Mouse (Mus musculus) erythroblast, embryonic 14.5 days (primary cell): ENCODE measurements around the gene Atg7. TPM values are rescaled to one million over a fixed set of nuclear protein-coding genes. Genes with fewer than 3 reads are reported as not detected.

Experiments
- H3K27me3 ChIP-seq: 2 replicates; pipeline ENCODE4 v1.6.1; 2012; ENCODE audit warnings: inconsistent platforms; ENCODE audit not compliant: control insufficient read depth
- H3K36me3 ChIP-seq: 2 replicates; pipeline ENCODE4 v1.6.1; 2012; ENCODE audit warnings: mild to moderate bottlenecking, inconsistent platforms; ENCODE audit not compliant: control insufficient read depth
- H3K4me1 ChIP-seq: 2 replicates; pipeline ENCODE4 v1.6.1; 2012; ENCODE audit warnings: inconsistent platforms; ENCODE audit not compliant: control insufficient read depth
- H3K4me3 ChIP-seq: replicated peaks from 2 replicates; pipeline ENCODE3; 2012; ENCODE audit warnings: moderate library complexity, mild to moderate bottlenecking, inconsistent platforms
- H3K9me3 ChIP-seq: 2 replicates; pipeline ENCODE4 v1.6.1; 2012; ENCODE audit warnings: low read length, inconsistent platforms, mixed read lengths; ENCODE audit not compliant: control insufficient read depth
- GATA1 ChIP-seq: IDR thresholded peaks from 2 replicates; pipeline ENCODE4 v1.6.1; 2012; ENCODE audit warnings: low read length, inconsistent platforms, mixed read lengths
- TAL1 ChIP-seq: IDR thresholded peaks from 3 replicates; pipeline ENCODE4 v1.6.1; 2012; ENCODE audit warnings: low read length, inconsistent platforms, mixed read lengths
- polyA plus RNA-seq: library from polyadenylated mRNA; stranded (reverse); fragments of >175 nt; gene quantifications from 2 replicates; pipeline ENCODE4 v1.2.3, GENCODE M21; 2012

Atg7 gene
- polyA plus RNA-seq, 1 experiment: 6.0 TPM

GRCm38 (mm10) chr6:114766314-114766713, 123.4 kb downstream of the Atg7 start:
- Histone ChIP-seq H3K9me3 (no peaks in the 10 kb centered on the region), H3K36me3 (no peaks in the 10 kb centered on the region), H3K4me1 (no peaks in the 10 kb centered on the region), H3K4me3 (no peak overlapping the region), H3K27me3 (no peaks in the 10 kb centered on the region)
- TF ChIP-seq GATA1 (no peak), TAL1 (no peak)

DNA sequence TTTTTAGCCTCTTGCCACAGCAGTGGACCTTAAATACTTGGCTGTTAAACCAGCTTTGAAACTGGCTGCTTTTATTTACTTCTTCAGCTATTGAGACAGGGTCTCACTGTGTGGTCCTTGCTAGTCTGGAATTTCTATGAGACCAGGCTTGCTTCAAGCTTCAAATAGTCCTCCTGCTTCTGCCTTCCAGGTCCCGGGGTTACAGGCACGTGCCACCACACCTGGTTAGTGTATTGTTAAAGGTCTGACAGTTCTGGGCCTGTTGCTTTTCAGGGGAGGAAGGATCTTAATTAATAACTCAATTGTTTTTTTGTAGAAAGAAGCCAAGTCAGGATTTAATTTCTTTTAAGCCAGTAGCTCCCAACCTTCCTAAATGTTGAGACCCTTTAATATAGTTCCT, 124.8 kb downstream of the Atg7 start:
- Histone ChIP-seq H3K4me3 (no peak overlapping the region), H3K9me3 (no peaks in the 10 kb centered on the region), H3K4me1 (no peaks in the 10 kb centered on the region), H3K36me3 (no peaks in the 10 kb centered on the region), H3K27me3 (no peaks in the 10 kb centered on the region)
- no peak for TF ChIP-seq GATA1
- no peak for TF ChIP-seq TAL1

DNA sequence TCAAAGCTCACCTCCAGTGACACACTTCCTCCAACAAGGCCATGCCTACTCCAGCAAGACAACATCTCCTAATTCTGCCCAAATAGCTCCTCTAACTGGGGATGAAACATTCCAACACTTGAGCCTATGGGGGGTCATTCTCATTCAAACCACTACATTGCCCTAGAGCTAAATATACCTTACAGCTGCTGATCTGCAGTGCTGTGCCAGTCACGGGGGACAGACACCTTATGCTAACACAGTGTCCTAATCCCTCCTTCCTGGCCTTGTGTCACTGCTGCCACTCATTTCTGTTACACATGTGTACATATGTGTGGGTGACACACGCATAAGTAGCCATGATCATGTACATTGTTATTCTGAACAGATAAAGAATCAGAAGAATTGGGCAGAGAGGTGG, 127.4 kb downstream of the Atg7 start:
- Histone ChIP-seq H3K4me3 (no peak overlapping the region), H3K9me3 (no peaks in the 10 kb centered on the region), H3K4me1 (no peaks in the 10 kb centered on the region), H3K27me3 (no peaks in the 10 kb centered on the region), H3K36me3 (no peaks in the 10 kb centered on the region)
- no peak for TF ChIP-seq TAL1
- no peak for TF ChIP-seq GATA1

GRCm38 (mm10) chr6:114771502-114771901, 128.6 kb downstream of the Atg7 start:
- no peak overlapping the region for H3K4me3 ChIP-seq
- TF ChIP-seq TAL1 (no peak), GATA1 (no peak)

DNA sequence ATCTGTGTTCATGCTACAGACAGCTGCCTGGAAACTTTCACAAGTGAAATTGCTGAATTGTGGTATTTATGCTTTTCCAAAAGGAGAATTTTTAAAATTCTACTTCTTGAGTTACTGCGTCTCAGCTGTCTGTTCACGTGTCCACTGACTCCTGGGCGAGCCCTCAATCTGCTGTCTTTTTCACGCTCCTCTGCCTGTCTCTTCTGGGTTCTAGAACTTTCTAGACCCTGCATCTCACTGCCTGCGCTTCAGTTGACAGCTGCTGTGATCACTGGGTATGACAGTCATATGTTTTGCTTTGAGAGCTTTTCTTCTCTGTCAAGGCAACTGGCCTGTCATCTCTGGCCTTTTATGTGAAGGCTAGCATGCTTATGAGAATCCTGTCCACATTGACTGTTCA, 132.3 kb downstream of the Atg7 start:
- no peaks in the 10 kb centered on the region for H3K4me1 ChIP-seq
- H3K36me3 ChIP-seq: no peaks in the 10 kb centered on the region
- TF ChIP-seq GATA1 (no peak), TAL1 (no peak)
- no peaks in the 10 kb centered on the region for H3K27me3 ChIP-seq
- no peaks in the 10 kb centered on the region for H3K9me3 ChIP-seq
- no peak overlapping the region for H3K4me3 ChIP-seq

More at GRCm38 (mm10) chr6:114771502-114771901, 128.6 kb downstream of the Atg7 start:
- Histone ChIP-seq H3K4me1 (no peaks in the 10 kb centered on the region), H3K27me3 (no peaks in the 10 kb centered on the region), H3K36me3 (no peaks in the 10 kb centered on the region), H3K9me3 (no peaks in the 10 kb centered on the region)

DNA sequence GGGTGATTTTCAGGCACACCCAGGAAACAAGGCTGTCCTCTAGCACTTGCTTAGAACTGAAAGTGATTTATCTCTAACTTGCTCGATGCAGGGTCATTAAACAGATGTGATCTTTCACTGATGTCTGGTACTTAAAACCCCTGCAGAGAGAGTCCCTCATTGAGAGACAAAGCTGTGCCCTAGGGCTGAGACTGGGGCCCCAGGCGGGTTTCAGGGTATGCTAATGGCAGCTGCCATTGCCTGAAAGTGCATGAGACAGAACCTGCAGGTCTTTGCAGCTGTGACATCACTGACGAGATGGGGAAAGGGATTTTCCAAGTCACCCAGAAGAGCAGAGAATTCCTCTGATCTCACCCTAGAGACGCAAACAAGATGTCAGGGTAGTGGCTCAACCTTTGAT, 135.0 kb downstream of the Atg7 start:
- no peak for TF ChIP-seq GATA1
- no peak for TF ChIP-seq TAL1
- Histone ChIP-seq H3K27me3 (no peaks in the 10 kb centered on the region), H3K36me3 (no peaks in the 10 kb centered on the region), H3K4me1 (no peaks in the 10 kb centered on the region), H3K4me3 (no peak overlapping the region), H3K9me3 (no peaks in the 10 kb centered on the region)

DNA sequence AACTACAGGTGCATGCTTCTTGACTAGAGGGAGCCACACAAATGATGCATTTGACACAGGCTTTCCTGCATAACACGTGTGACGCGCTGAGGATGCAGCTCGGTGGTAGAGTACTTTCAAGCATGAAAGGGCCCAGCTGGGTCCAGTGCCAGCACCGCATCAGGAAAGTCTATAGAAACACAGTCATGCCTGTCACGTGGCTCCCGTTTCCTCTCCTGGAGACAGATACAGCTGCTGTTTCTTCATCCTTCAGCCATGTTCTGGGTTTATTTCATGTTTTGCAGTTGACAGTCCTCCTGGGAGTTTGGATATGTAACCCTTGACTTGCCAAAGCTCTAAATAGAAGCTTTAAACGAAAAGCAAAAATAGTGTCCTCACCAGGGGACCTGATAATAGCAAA, 135.8 kb downstream of the Atg7 start:
- Histone ChIP-seq H3K4me1 (no peaks in the 10 kb centered on the region), H3K36me3 (no peaks in the 10 kb centered on the region), H3K27me3 (no peaks in the 10 kb centered on the region), H3K9me3 (no peaks in the 10 kb centered on the region), H3K4me3 (no peak overlapping the region)
- TF ChIP-seq GATA1: no peak
- TF ChIP-seq TAL1: no peak

DNA sequence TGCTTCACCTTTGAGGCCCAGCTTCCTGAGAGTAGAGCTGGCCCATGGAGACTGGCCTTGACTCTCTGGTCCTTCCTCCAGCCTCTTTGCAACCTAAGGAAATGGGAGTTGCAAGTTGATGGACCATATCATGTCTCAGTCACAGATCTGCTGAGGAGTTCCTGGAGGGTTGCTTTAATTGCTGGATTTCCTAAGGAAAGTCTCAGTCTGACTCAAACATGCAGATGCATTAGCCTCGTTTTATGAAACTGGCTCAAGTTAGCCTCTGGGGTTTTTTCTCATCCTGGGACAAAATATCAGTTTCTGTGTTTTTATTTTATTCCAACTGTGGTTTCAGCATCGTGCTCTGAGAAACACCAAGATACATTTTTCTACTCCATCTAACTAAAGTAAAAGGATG, 137.7 kb downstream of the Atg7 start:
- Histone ChIP-seq H3K9me3 (no peaks in the 10 kb centered on the region), H3K4me3 (no peak overlapping the region), H3K4me1 (no peaks in the 10 kb centered on the region), H3K27me3 (no peaks in the 10 kb centered on the region), H3K36me3 (no peaks in the 10 kb centered on the region)
- TF ChIP-seq GATA1 (no peak), TAL1 (no peak)

DNA sequence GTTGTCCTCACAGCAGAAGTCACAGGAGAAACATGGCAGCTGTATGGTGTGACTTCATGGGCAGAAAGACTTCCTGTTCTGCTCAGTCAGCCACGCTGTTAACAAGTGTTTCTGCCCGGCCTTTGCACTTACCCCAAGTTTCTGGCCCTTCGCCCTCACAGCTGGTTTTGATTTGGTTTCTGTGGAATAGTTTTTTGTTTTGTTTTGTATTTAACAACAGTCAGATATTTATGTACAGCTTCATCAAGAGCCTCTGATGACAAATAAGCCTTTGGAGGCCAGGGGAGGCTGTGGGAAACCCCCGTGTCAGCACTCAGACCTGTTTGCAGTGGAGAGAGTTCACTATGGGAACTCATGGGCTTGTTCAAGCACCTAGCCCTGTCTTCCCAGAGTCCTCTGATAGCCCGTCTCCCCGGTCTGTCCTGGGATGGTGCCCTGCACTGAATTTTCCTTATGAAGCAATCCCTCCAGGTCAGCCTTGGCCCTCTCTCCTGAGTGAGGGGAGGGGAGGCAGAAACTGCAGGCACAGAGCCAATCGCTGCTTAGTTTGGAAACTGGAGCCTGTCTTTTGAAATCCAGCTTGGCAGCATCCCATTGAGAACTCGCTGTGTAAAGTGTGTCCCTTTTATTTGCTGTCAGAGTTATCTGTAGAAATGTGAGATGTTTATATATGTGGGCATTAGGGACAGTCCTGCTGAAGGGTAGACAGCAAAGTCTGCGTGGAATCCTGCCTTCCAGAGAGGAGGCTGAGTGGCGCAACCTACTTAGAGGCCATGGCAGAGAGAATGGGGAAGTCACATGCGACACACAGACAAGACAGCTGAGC, 138.7 kb downstream of the Atg7 start:
- no peaks in the 10 kb centered on the region for H3K36me3 ChIP-seq
- H3K4me3 ChIP-seq: no peak overlapping the region
- no peak for TF ChIP-seq TAL1
- no peak for TF ChIP-seq GATA1
- H3K4me1 ChIP-seq: no peaks in the 10 kb centered on the region
- H3K27me3 ChIP-seq: no peaks in the 10 kb centered on the region
- H3K9me3 ChIP-seq: no peaks in the 10 kb centered on the region
